Mouse (Mus musculus): ENCODE data around the gene Pcare. TPM values are rescaled to one million over a fixed set of nuclear protein-coding genes. Genes with fewer than 3 reads are reported as not detected.
A peak's percentile ranks its signal among the peaks of the same experiment; 100 is the strongest.

The Pcare gene
- not detected in 2 replicates for polyA plus RNA-seq (2014; fragmentation: Nextera tagmentation; extraction: Ambion mirVana)

- ATAC-seq (ENCODE audit: insufficient read depth) (no peak), DNase-seq (no peak)
- no peak for TF ChIP-seq CTCF (IDR thresholded peaks at IDR 0.05; ENCODE audit: low read depth)
- no peak within 1 kb of the TSS for H3K9ac ChIP-seq
- no peaks in the 10 kb centered on the region for H3K36me3 ChIP-seq (ENCODE audit: insufficient read depth)
- no peaks in the 10 kb centered on the region for H3K27me3 ChIP-seq (ENCODE audit: insufficient read depth, low read length)
- no peaks in the 10 kb centered on the region for H3K4me1 ChIP-seq (ENCODE audit: insufficient read depth)
- no peak within 1 kb of the TSS for H3K4me2 ChIP-seq
- no peak within 1 kb of the TSS for H3K4me3 ChIP-seq (ENCODE audit: low read depth, low read length)
- 77% methylated on average over 10 of the region's 10 CpGs for WGBS
- no peaks in the 10 kb centered on the region for H3K9me3 ChIP-seq (ENCODE audit: low read depth, low read length)
- H3K27ac ChIP-seq (ENCODE audit: low read depth): no peak within 1 kb of the TSS
Measured at GRCm38 (mm10) chr17:71752831-71753230, at the start of gene Pcare. Gene Pcare, minus strand, starts transcription at chr17:71752894.

DNA sequence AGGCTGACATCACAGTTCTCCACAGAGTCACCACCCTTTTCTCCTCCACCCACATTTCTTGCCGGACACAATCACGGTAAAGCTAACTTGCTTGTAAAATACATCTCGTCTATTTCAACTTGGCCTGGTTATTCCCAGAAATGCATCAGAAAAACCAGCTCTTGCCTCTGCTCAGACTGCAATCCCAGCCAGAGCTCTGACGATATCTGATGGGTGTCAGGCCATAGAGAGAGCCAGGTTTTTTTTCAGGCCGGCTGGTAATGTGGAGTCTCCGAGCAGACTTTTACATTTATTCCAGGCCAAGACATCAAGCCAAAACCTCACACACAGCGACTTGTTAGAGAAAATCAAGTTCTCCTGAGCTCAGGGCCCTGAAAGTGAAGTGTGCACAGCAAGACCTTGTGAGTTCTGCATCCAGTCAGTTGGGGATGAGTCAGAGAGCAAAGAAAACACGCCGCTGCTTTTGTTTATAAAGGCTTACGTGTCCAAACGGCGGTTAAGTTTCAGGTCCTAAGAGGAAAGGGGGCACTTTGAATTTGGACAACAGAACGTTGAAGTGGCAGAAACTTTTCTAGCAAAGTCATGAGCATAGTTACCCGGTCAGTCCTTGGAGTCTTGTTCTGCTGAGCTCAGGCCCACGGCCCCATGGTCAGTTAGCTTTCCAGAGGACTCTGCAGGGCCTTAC lies 43.0 kb upstream of the Pcare start:
- H3K27ac ChIP-seq (ENCODE audit: low read depth): peak overlapping the region; percentile 36; the same call in 1 of the 2 replicates
- no peak for ATAC-seq (ENCODE audit: insufficient read depth)
- WGBS: 63% methylated on average over 15 of the region's 15 CpGs

GRCm38 (mm10) chr17:71791622-71792021 lies 38.9 kb upstream of the Pcare start:
- Histone ChIP-seq H3K36me3 (ENCODE audit: insufficient read depth) (no peaks in the 10 kb centered on the region), H3K9me3 (ENCODE audit: low read depth, low read length) (no peaks in the 10 kb centered on the region), H3K4me1 (ENCODE audit: insufficient read depth) (no peaks in the 10 kb centered on the region), H3K27ac (ENCODE audit: low read depth) (no peak overlapping the region), H3K27me3 (ENCODE audit: insufficient read depth, low read length) (no peaks in the 10 kb centered on the region), H3K4me2 (no peak overlapping the region), H3K9ac (no peak overlapping the region), H3K4me3 (ENCODE audit: low read depth, low read length) (no peak overlapping the region)
- 79% methylated on average over 4 of the region's 4 CpGs for WGBS
- DNase-seq (no peak), ATAC-seq (ENCODE audit: insufficient read depth) (no peak)
- no peak for TF ChIP-seq CTCF (IDR thresholded peaks at IDR 0.05; ENCODE audit: low read depth)

More for the DNA sequence above, 43.0 kb upstream of the Pcare start:
- H3K9me3 ChIP-seq (ENCODE audit: low read depth, low read length): no peaks in the 10 kb centered on the region
- TF ChIP-seq CTCF (IDR thresholded peaks at IDR 0.05; ENCODE audit: low read depth): no peak
- H3K9ac ChIP-seq: no peak overlapping the region
- DNase-seq: peak; percentile 28
- H3K27me3 ChIP-seq (ENCODE audit: insufficient read depth, low read length): no peaks in the 10 kb centered on the region
- no peaks in the 10 kb centered on the region for H3K36me3 ChIP-seq (ENCODE audit: insufficient read depth)
- no peak overlapping the region for H3K4me2 ChIP-seq
- no peaks in the 10 kb centered on the region for H3K4me1 ChIP-seq (ENCODE audit: insufficient read depth)
- H3K4me3 ChIP-seq (ENCODE audit: low read depth, low read length): no peak overlapping the region

- TF ChIP-seq CTCF (IDR thresholded peaks at IDR 0.05; ENCODE audit: low read depth): no peak
- no peak overlapping the region for H3K27ac ChIP-seq (ENCODE audit: low read depth)
- no peak for DNase-seq
- no peaks in the 10 kb centered on the region for H3K4me1 ChIP-seq (ENCODE audit: insufficient read depth)
- H3K36me3 ChIP-seq (ENCODE audit: insufficient read depth): no peaks in the 10 kb centered on the region
- WGBS: 89% methylated on average over 4 of the region's 4 CpGs
- no peaks in the 10 kb centered on the region for H3K9me3 ChIP-seq (ENCODE audit: low read depth, low read length)
- H3K9ac ChIP-seq: no peak overlapping the region
- no peak for ATAC-seq (ENCODE audit: insufficient read depth)
- H3K27me3 ChIP-seq (ENCODE audit: insufficient read depth, low read length): no peaks in the 10 kb centered on the region
- H3K4me3 ChIP-seq (ENCODE audit: low read depth, low read length): no peak overlapping the region
- no peak overlapping the region for H3K4me2 ChIP-seq
Measured at GRCm38 (mm10) chr17:71791109-71791508, 38.4 kb upstream of the Pcare start.

DNA sequence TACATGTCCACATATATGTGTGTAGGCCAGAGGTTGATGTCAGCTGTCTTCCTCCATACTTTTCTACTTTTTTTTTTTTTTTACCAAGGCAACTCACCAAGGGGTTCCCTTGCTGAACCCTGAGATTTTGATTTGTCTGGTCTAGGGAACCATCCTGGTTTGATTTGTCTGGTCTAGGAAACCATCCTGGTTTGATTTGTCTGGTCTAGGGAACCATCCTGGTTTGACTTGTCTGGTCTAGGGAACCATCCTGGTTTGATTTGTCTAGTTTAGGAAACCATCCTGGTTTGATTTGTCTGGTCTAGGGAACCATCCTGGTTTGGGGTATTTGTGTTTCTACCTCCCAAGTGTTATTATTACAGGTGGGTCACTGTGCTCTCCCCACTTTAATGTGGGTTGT lies 33.8 kb upstream of the Pcare start:
- ATAC-seq (ENCODE audit: insufficient read depth) (no peak), DNase-seq (no peak)
- Histone ChIP-seq H3K4me2 (no peak overlapping the region), H3K4me3 (ENCODE audit: low read depth, low read length) (no peak overlapping the region), H3K9me3 (ENCODE audit: low read depth, low read length) (no peaks in the 10 kb centered on the region), H3K4me1 (ENCODE audit: insufficient read depth) (no peaks in the 10 kb centered on the region), H3K27ac (ENCODE audit: low read depth) (no peak overlapping the region), H3K36me3 (ENCODE audit: insufficient read depth) (no peaks in the 10 kb centered on the region), H3K27me3 (ENCODE audit: insufficient read depth, low read length) (peaks cover 6% of the 10 kb centered on the region), H3K9ac (no peak overlapping the region)
- TF ChIP-seq CTCF (IDR thresholded peaks at IDR 0.05; ENCODE audit: low read depth): no peak

DNA sequence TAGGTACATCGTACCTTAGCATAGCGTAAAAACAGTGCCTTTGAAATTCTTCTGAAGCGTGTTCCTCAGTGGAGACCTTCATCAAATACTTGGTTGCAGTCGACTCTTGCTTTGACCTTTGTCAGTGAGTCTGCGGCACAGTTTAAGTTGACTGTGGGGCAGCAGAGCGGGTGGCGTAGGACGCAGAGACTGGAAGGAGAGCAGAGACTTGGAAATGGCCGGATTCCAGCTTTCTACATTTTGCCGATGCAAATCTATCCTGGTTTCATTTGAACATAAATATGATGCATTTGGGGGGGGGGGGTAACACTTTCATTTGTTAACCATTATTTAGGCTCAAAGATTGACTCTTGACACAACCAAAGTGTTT lies 30.7 kb upstream of the Pcare start:
- Histone ChIP-seq H3K4me1 (ENCODE audit: insufficient read depth) (no peaks in the 10 kb centered on the region), H3K27me3 (ENCODE audit: insufficient read depth, low read length) (peaks cover 6% of the 10 kb centered on the region), H3K36me3 (ENCODE audit: insufficient read depth) (no peaks in the 10 kb centered on the region), H3K4me2 (peak overlapping the region; percentile 85), H3K27ac (ENCODE audit: low read depth) (no peak overlapping the region), H3K9me3 (ENCODE audit: low read depth, low read length) (peaks cover 7% of the 10 kb centered on the region; the same call in 1 of the 2 replicates), H3K4me3 (ENCODE audit: low read depth, low read length) (peak overlapping the region; percentile 57), H3K9ac (peak overlapping the region; percentile 66; the same call in 1 of the 2 replicates)
- DNase-seq (peak; percentile 45), ATAC-seq (ENCODE audit: insufficient read depth) (peak; percentile 33)
- no peak for TF ChIP-seq CTCF (IDR thresholded peaks at IDR 0.05; ENCODE audit: low read depth)
- WGBS: 5% methylated on average over 10 of the region's 10 CpGs

DNA sequence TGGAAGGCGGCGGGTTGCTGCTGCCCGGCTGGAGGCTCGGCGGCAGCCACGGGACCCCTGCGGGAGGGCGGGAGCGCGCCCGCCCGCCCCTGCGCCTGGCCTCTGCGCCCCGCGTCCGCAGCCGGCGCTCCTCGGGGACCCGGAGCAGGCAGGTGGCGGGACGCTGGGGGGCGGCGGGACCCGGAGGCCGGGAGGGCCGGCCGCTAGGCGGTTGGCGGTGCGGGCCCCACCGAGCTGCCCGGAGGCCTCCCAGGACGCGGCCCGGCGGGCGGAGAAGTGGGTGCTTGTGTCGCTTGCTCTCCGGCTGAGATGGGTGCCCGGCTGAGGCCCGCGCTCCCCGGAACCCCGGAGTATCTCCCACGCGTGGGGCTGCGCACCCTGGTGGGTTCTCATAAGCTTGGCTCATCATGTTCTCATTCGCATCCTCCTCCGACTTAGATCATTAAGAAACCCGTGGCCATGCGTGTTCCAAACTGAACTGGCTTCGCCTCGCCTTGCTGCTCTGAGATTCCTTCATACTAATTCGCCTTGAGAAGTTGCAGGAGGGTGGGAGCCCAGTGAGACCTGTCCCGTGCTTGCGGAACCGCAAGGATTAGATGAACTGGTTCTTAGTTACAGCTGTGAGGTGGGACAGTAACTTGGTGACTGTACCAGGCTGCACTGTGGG lies 30.1 kb upstream of the Pcare start:
- Histone ChIP-seq H3K4me3 (ENCODE audit: low read depth, low read length) (peak overlapping the region; percentile 57), H3K4me2 (peak overlapping the region; percentile 85), H3K27ac (ENCODE audit: low read depth) (no peak overlapping the region), H3K4me1 (ENCODE audit: insufficient read depth) (no peaks in the 10 kb centered on the region), H3K36me3 (ENCODE audit: insufficient read depth) (no peaks in the 10 kb centered on the region), H3K9ac (peak overlapping the region; percentile 66), H3K9me3 (ENCODE audit: low read depth, low read length) (peaks cover 9% of the 10 kb centered on the region; the same call in 1 of the 2 replicates), H3K27me3 (ENCODE audit: insufficient read depth, low read length) (peaks cover 6% of the 10 kb centered on the region)
- peak; percentile 68 for ATAC-seq (ENCODE audit: insufficient read depth)
- DNase-seq: peak; percentile 46
- WGBS: under 1% methylated on average over 56 of the region's 59 CpGs
- TF ChIP-seq CTCF (IDR thresholded peaks at IDR 0.05; ENCODE audit: low read depth): no peak

Measured in lung, embryonic 14.5 days (tissue).